Mouse (Mus musculus): ENCODE results near the gene Zfp950.

- TF ChIP-seq CTCF (IDR thresholded peaks at IDR 0.05; ENCODE audit: borderline replicate concordance, insufficient read depth, low read depth, low read length) (no peak), POLR2A (IDR thresholded peaks at IDR 0.05; ENCODE audit: borderline replicate concordance, insufficient read depth, low read length) (no peak)
Observed at GRCm38 (mm10) chr19:61009266-61009665, 131.4 kb downstream of the Zfp950 start.
